Mouse (Mus musculus) MEL (cell line): ENCODE data around the gene Auts2. TPM values are rescaled to one million over a fixed set of nuclear protein-coding genes. Genes with fewer than 3 reads are reported as not detected.

ENCODE experiments used
- DNase-seq: peaks from one replicate; pipeline ENCODE4 v3.0.0; 2011; ENCODE audit warnings: low read depth, low spot score
- H3K27ac ChIP-seq: 2 replicates; pipeline ENCODE4 v1.5.1; 2012; ENCODE audit warnings: low read depth, mild to moderate bottlenecking, control low read depth, low read length, moderate library complexity; ENCODE audit not compliant: control insufficient read depth
- H3K27me3 ChIP-seq, 2 experiments: fragments of 150-350 bp in 1 of 2; sonication (generic) in 1 of 2; 2 replicates each; pipeline ENCODE4 v1.6.1; 2012; ENCODE audit warnings: low read length in 2 of 2, mild to moderate bottlenecking in 2 of 2, improper control_type of control experiment in 1 of 2, moderate library complexity in 1 of 2; ENCODE audit not compliant: insufficient read depth in 2 of 2, control insufficient read depth in 1 of 2
- H3K36me3 ChIP-seq, 2 experiments: 2 replicates each; pipeline ENCODE4 v1.6.1; 2012 to 2014; ENCODE audit warnings: low read length in 2 of 2, improper control_type of control experiment in 1 of 2, inconsistent platforms in 1 of 2, mild to moderate bottlenecking in 1 of 2; ENCODE audit not compliant: insufficient read depth in 2 of 2, control insufficient read depth in 1 of 2
- H3K4me1 ChIP-seq, 2 experiments: fragments of 150-350 bp in 1 of 2; sonication (generic) in 1 of 2; 2 replicates each; pipeline ENCODE4 v1.6.1; 2012; ENCODE audit warnings: low read length in 2 of 2, improper control_type of control experiment in 1 of 2, mild to moderate bottlenecking in 1 of 2; ENCODE audit not compliant: insufficient read depth in 2 of 2, control insufficient read depth in 1 of 2
- H3K4me3 ChIP-seq, 2 experiments: fragments of 150-350 bp in 1 of 2; sonication (generic) in 1 of 2; 2 replicates each; pipeline ENCODE4 v1.5.1; 2012; ENCODE audit warnings: low read depth in 2 of 2, low read length in 2 of 2, mild to moderate bottlenecking in 2 of 2, moderate library complexity in 2 of 2, control low read depth in 1 of 2, improper control_type of control experiment in 1 of 2; ENCODE audit not compliant: control insufficient read depth in 1 of 2, insufficient read depth in 1 of 2
- H3K79me2 ChIP-seq: 2 replicates; pipeline ENCODE4 v1.6.1; 2012; ENCODE audit warnings: mild to moderate bottlenecking, low read length, moderate library complexity; ENCODE audit not compliant: control insufficient read depth, poor library complexity, insufficient read depth
- H3K9ac ChIP-seq: 2 replicates; pipeline ENCODE4 v1.6.1; 2012; ENCODE audit warnings: low read depth, mild to moderate bottlenecking, control low read depth, low read length, moderate library complexity; ENCODE audit not compliant: control insufficient read depth, poor library complexity, severe bottlenecking
- H3K9me3 ChIP-seq: fragments of 150-350 bp; sonication (generic); replicated peaks from 2 replicates; pipeline ENCODE4 v1.6.1; 2012; ENCODE audit warnings: mild to moderate bottlenecking, low read length, improper control_type of control experiment, moderate library complexity; ENCODE audit not compliant: insufficient read depth
- CHD1 ChIP-seq: IDR thresholded peaks from 2 replicates; pipeline ENCODE4 v1.6.1; 2012; ENCODE audit warnings: low read depth, mild to moderate bottlenecking, inconsistent platforms, low read length, improper control_type of control experiment
- E2F4 ChIP-seq: IDR thresholded peaks from 2 replicates; pipeline ENCODE4 v1.6.1; 2011; ENCODE audit warnings: low read depth, low read length, improper control_type of control experiment, borderline replicate concordance
- ELF1 ChIP-seq: IDR thresholded peaks from 2 replicates; pipeline ENCODE4 v1.6.1; 2014; ENCODE audit warnings: low read depth, mild to moderate bottlenecking, inconsistent platforms, low read length, improper control_type of control experiment, moderate library complexity
- EP300 ChIP-seq, 2 experiments: IDR thresholded peaks; 2 replicates each; pipeline ENCODE4 v1.6.1; 2011; ENCODE audit warnings: improper control_type of control experiment in 2 of 2, low read length in 2 of 2, low read depth in 1 of 2, mild to moderate bottlenecking in 1 of 2
- ETS1 ChIP-seq: IDR thresholded peaks from 2 replicates; pipeline ENCODE4 v1.6.1; 2012; ENCODE audit warnings: low read depth, mild to moderate bottlenecking, inconsistent platforms, low read length, improper control_type of control experiment, moderate library complexity
- GATA1 ChIP-seq: IDR thresholded peaks from 2 replicates; pipeline ENCODE4 v1.6.1; 2011; ENCODE audit warnings: low read depth, low read length, improper control_type of control experiment
- JUND ChIP-seq: IDR thresholded peaks from 2 replicates; pipeline ENCODE4 v1.6.1; 2011; ENCODE audit warnings: low read depth, mild to moderate bottlenecking, improper control_type of control experiment, low read length
- KAT2A ChIP-seq: conservative IDR thresholded peaks from 2 replicates; pipeline ENCODE4 v1.6.1; 2012; ENCODE audit warnings: low read depth, low read length, improper control_type of control experiment, inconsistent platforms
- MAFK ChIP-seq: IDR thresholded peaks from 2 replicates; pipeline ENCODE4 v1.6.1; 2011; ENCODE audit warnings: low read depth, mild to moderate bottlenecking, low read length, improper control_type of control experiment, borderline replicate concordance
- MAX ChIP-seq: IDR thresholded peaks from 2 replicates; pipeline ENCODE4 v1.6.1; 2011; ENCODE audit warnings: low read length, improper control_type of control experiment
- MAZ ChIP-seq: IDR thresholded peaks from 2 replicates; pipeline ENCODE4 v1.6.1; 2012; ENCODE audit warnings: low read depth, mild to moderate bottlenecking, inconsistent platforms, low read length, improper control_type of control experiment
- MXI1 ChIP-seq: IDR thresholded peaks from 2 replicates; pipeline ENCODE4 v1.6.1; 2011; ENCODE audit warnings: mild to moderate bottlenecking, low read depth, low read length, improper control_type of control experiment
- MYB ChIP-seq: IDR thresholded peaks from 2 replicates; pipeline ENCODE4 v1.6.1; 2011; ENCODE audit warnings: mild to moderate bottlenecking, low read depth, low read length, improper control_type of control experiment
- NRF1 ChIP-seq: IDR thresholded peaks from 2 replicates; pipeline ENCODE4 v1.6.1; 2014; ENCODE audit warnings: low read depth, mild to moderate bottlenecking, inconsistent platforms, low read length, improper control_type of control experiment, moderate library complexity; ENCODE audit not compliant: poor library complexity, insufficient read depth, severe bottlenecking
- POLR2AphosphoS2 ChIP-seq: IDR thresholded peaks from 2 replicates; pipeline ENCODE4 v1.6.1; 2011; ENCODE audit warnings: low read length, improper control_type of control experiment
- POLR2AphosphoS5 ChIP-seq: IDR thresholded peaks from 2 replicates; pipeline ENCODE4 v1.6.1; 2012; ENCODE audit warnings: low read depth, borderline replicate concordance, mild to moderate bottlenecking, inconsistent platforms, low read length, moderate library complexity, mixed read lengths
- RAD21 ChIP-seq: IDR thresholded peaks from 2 replicates; pipeline ENCODE4 v1.6.1; 2011; ENCODE audit warnings: mild to moderate bottlenecking, low read depth, low read length, improper control_type of control experiment
- TAL1 ChIP-seq: IDR thresholded peaks from 2 replicates; pipeline ENCODE4 v1.6.1; 2012; ENCODE audit warnings: mild to moderate bottlenecking, inconsistent platforms, low read length, moderate library complexity, mixed read lengths
- UBTF ChIP-seq: IDR thresholded peaks from 2 replicates; pipeline ENCODE4 v1.6.1; 2012; ENCODE audit warnings: low read depth, mild to moderate bottlenecking, inconsistent platforms, low read length, improper control_type of control experiment, moderate library complexity, borderline replicate concordance; ENCODE audit not compliant: insufficient read depth
- USF2 ChIP-seq, 2 experiments: IDR thresholded peaks; 2 replicates each; pipeline ENCODE4 v1.6.1; 2011 to 2012; ENCODE audit warnings: improper control_type of control experiment in 2 of 2, low read length in 2 of 2, borderline replicate concordance in 1 of 2, inconsistent platforms in 1 of 2, low read depth in 1 of 2, mild to moderate bottlenecking in 1 of 2; ENCODE audit not compliant: insufficient read depth in 1 of 2
- ZKSCAN1 ChIP-seq: IDR thresholded peaks from 2 replicates; pipeline ENCODE4 v1.6.1; 2012; ENCODE audit warnings: low read depth, mild to moderate bottlenecking, inconsistent platforms, low read length, improper control_type of control experiment, moderate library complexity
- ZMIZ1 ChIP-seq: IDR thresholded peaks from 2 replicates; pipeline ENCODE4 v1.6.1; 2012; ENCODE audit warnings: low read depth, mild to moderate bottlenecking, inconsistent platforms, low read length, improper control_type of control experiment, moderate library complexity
- polyA plus RNA-seq, 2 experiments: library from polyadenylated mRNA; stranded (reverse) in 1 of 2; unstranded in 1 of 2; fragments of >175 nt in 1 of 2; fragments of >200 nt in 1 of 2; gene quantifications; 2 replicates each; pipeline versions ENCODE4 v1.2.1 to v1.2.4; 2012; ENCODE audit warnings: low replicate concordance in 2 of 2, low read depth in 1 of 2; ENCODE audit not compliant: insufficient read length in 2 of 2, insufficient read depth in 1 of 2, missing spikeins in 1 of 2
- total RNA-seq: library from RNA; depleted of rRNA; stranded (reverse); fragments of 300-350 nt; gene quantifications from 2 replicates; pipeline ENCODE4 v1.2.3, GENCODE M21; 2012

Gene Auts2
- total and polyA plus RNA-seq, 3 experiments = not detected

GRCm38 (mm10) chr5:132216143-132216542, 327.0 kb downstream of the Auts2 start:
- Histone ChIP-seq H3K79me2 (no peaks in the 10 kb centered on the region), H3K27ac (no peak overlapping the region), H3K4me3 (no peak overlapping the region), H3K4me1 (no peaks in the 10 kb centered on the region), H3K36me3 (no peaks in the 10 kb centered on the region), H3K9me3 (no peaks in the 10 kb centered on the region), H3K27me3 (no peaks in the 10 kb centered on the region), H3K9ac (no peak overlapping the region)
- no peak for DNase-seq
- TF ChIP-seq ZMIZ1 = no peak
- no peak for TF ChIP-seq NRF1

DNA sequence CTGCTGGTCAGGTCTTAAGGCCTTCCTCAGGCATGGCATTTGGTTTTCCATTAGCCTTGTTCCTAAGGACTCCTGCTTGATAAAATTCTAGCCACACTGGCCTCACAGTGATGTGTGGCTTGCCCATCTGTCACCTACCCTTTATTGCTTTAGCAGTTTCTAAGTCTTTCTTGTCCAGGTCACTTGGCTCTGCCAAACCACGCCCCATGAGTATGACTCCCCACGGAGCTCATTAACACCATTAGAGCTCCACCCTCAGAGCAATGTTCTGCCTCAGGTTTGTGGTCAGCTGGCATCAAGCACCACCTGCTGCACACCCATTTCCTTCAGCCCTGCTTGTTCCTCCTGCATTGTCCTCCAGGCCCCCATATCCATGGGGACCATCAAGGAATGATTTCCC, 330.7 kb downstream of the Auts2 start:
- H3K36me3 ChIP-seq = no peaks in the 10 kb centered on the region
- H3K4me1 ChIP-seq = no peaks in the 10 kb centered on the region
- H3K27me3 ChIP-seq = no peaks in the 10 kb centered on the region
- no peak for DNase-seq
- H3K27ac ChIP-seq = no peak overlapping the region
- H3K4me3 ChIP-seq = no peak overlapping the region
- TF ChIP-seq MAFK (no peak), USF2 (IDR thresholded peaks at IDR 0.05; ENCODE audit: borderline replicate concordance in 1 of 2, insufficient read depth in 1 of 2, low read depth in 1 of 2, low read length in 2 of 2) (no peak), UBTF (no peak), RAD21 (no peak), EP300 (IDR thresholded peaks at IDR 0.05; ENCODE audit: low read depth in 1 of 2, low read length in 2 of 2) (no peak), ETS1 (no peak), MXI1 (no peak), POLR2AphosphoS5 (no peak), CHD1 (no peak), GATA1 (no peak), MAZ (no peak), MYB (no peak), TAL1 (no peak), KAT2A (no peak), MAX (no peak), ZKSCAN1 (no peak), POLR2AphosphoS2 (no peak), E2F4 (no peak), JUND (no peak), ELF1 (no peak)
- TF ChIP-seq, all 39 proteins: peak for 0
- Histone ChIP-seq H3K9me3 (no peaks in the 10 kb centered on the region), H3K79me2 (no peaks in the 10 kb centered on the region), H3K9ac (no peak overlapping the region)
